Mouse (Mus musculus): ENCODE data around the gene Ylpm1.
A peak's percentile ranks its signal among the peaks of the same experiment; 100 is the strongest.

Ylpm1 gene

GRCm38 (mm10) chr12:84996083-84996496, at the start of gene Ylpm1:
TSS of gene Ylpm1 (plus strand) at chr12:84996321.
- peak; percentile 99 for ATAC-seq (ENCODE audit: insufficient number of reproducible peaks, low FRiP score, low TSS enrichment)

DNA sequence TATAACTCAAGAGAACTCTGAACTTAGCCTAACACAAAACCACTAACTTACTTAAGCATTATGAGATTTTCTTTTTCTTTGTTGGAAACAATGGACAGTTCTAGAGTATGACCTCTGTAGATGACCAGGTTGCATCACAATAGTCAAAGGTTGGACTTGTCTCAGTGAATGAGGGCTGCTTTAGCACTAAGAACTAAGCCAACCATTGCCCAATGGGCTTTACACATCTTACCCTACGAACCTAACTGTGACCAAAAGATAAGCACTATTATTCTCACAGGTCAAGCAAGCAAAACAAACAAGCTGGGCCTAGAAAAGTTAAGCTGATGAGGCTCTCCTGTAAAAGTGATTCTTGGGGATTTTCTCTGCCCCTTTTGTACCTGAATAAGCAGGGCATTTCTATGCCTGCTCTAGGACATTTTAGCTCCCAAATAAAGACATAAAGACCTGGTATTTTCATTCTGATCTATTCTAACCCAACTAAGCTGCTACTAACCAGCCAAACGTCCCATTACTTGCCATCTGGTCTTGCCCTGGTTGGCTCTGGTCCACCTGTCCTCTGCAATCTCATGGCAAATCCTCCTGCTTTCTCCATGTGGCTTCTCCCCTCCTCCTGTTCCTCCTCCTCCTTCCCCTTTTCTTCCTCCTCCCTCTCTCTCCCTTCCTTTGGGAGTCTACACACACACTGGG, 48.1 kb upstream of the Ylpm1 start:
- ATAC-seq (ENCODE audit: insufficient number of reproducible peaks, low FRiP score, low TSS enrichment): peak; percentile 79

- ATAC-seq (ENCODE audit: insufficient number of reproducible peaks, low FRiP score, low TSS enrichment): no peak
Measured at GRCm38 (mm10) chr12:84948584-84949285, 47.4 kb upstream of the Ylpm1 start.

GRCm38 (mm10) chr12:84950763-84951162, 45.4 kb upstream of the Ylpm1 start:
- no peak for ATAC-seq (ENCODE audit: insufficient number of reproducible peaks, low FRiP score, low TSS enrichment)

- no peak for ATAC-seq (ENCODE audit: insufficient number of reproducible peaks, low FRiP score, low TSS enrichment)
Measured at GRCm38 (mm10) chr12:84951531-84951930, 44.6 kb upstream of the Ylpm1 start.

GRCm38 (mm10) chr12:84952351-84952750, 43.8 kb upstream of the Ylpm1 start:
- ATAC-seq (ENCODE audit: insufficient number of reproducible peaks, low FRiP score, low TSS enrichment): no peak

DNA sequence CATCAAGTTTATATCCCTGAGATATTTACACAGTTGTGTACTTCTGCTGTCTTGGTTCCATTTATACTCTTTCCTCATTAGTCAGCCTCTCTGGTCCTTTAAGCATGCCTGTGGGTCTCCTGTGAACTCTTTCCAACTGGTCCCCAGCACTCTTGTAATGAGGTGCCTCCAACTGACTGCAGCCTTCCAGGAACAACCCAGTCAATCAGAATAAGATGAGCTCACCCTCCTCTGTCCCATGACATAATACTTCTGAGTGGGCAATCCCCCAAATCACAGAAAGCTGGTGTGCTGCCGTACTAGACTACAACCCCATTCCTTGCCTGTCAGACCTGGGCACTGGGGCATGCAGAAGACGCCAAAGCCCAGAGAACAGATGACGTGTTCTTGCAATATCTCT, 39.8 kb upstream of the Ylpm1 start:
- ATAC-seq (ENCODE audit: insufficient number of reproducible peaks, low FRiP score, low TSS enrichment): no peak

DNA sequence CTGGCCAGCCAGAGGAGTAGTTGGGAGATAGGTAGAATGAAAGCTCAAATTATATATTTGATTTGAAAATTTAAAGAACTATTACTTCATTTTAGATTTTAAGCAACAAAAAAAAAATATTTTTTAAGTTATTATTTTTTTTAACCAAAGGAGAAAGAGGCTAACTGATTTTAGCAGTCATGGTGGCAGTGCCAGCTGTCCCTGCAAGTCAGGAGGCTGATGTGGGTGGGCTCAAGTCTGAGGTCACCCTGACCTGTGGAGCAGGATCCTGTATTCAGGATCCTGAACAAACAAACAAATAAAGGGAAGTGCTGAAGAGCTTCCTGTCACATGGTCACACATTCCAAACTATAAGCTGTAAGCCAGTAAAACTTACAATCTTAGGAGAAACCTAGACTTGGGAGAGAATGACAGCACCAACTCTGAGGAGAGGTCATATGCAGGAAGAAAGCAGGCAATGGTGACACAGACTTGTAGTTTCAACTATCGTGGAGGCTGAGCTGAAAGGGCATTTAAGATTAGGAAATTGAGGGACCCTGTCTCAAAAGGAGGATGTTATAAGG, 37.2 kb upstream of the Ylpm1 start:
- no peak for ATAC-seq (ENCODE audit: insufficient number of reproducible peaks, low FRiP score, low TSS enrichment)

DNA sequence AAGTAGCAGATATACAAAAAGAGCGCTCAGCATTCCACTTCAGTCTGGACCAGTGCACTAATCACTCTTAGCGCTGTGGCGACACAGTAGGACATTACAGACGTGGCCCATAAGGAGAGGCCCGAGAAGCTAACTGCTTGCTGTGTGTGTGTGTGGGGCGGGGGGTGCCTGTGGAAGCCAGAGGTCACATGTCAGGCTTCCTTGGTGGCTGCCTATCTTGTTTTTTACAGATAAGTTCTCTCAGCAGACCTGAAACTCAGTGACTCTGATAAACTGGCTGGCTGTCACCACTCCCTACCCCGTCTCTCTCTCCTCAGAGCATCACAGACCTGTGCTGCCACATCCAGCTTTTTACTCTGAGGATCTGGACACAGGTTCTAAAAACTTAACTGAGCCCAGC, 33.5 kb upstream of the Ylpm1 start:
- no peak for ATAC-seq (ENCODE audit: insufficient number of reproducible peaks, low FRiP score, low TSS enrichment)

DNA sequence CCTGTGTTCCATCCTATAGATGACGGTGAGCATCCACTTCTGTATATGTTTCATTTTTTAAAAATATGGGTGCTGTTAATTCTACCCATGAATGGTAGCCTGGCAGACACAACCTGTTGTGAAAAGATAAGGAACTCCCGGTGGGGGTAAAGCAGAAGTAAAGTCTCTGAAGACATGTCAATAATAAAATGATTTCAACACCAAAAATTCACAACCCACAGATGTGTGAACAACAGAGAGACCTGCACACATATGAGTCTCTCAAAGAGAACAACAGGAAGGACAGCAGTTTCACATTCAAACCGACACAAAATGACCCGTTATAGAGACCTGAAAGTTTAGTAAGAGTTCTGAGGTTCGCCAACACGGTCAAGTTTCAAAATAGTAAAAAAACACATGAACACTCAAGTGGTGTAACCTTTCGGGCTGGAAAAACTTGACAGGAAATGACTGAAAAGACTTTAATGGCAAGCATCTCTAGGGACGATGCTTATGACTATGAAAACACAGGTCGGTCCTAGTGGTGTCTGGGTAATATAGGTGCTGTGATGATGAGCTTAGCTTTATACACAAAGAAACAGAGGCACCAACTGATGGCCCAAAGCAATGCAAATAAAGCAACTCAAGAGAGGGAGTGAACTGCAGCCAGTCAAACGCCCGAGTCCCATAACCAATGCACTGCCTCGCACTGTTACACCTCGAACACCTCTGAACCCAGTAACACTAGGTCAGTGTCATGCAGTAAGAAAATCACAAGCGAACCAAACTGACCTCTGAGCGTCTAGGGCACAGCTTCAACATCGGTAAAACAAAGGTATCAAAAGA, 27.1 kb upstream of the Ylpm1 start:
- ATAC-seq (ENCODE audit: insufficient number of reproducible peaks, low FRiP score, low TSS enrichment): no peak

- no peak for ATAC-seq (ENCODE audit: insufficient number of reproducible peaks, low FRiP score, low TSS enrichment)
Measured at GRCm38 (mm10) chr12:84969656-84970427, 26.3 kb upstream of the Ylpm1 start.

DNA sequence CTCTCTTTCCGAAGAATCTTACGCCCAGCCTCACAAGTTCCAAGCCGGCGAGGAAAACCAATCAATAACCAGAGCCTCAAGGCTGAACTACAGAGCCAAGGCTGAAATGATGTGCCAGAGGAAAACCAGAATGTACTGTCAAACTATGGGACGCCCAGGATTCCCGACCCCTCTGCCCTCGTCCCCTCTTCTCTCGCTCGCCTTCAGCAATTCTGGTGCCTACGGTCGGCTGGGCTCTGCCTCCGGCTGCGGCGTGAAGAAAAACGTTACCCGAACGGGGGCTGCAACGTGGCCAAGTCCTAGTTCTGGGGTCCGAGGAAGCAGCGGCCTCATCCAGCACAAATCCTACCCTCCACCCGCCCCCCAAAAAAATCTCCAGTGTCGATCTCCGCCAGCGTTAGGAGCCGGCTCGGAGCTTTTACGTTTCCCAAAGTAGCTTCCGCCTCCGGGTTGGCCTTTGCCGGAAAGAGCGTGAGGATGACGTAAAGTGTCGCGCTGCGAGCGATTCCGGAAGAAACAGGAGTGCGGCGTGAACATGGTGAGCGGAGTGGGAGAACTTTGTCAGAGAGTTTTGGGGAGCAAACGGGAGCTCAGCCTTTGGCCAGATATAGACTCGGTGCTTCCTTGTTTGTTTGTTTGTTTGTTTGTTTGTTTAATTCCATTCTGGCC, 25.6 kb upstream of the Ylpm1 start, which contains the start of the genes Fcf1 and Arel1:
Gene Fcf1, plus strand, starts transcription at position 470 of the 669 bp plus-strand sequence.
Gene Arel1, minus strand, starts transcription at position 473 of the 669 bp plus-strand sequence.
- peak; percentile 61; the same call in 1 of the 2 replicates for ATAC-seq (ENCODE audit: insufficient number of reproducible peaks, low FRiP score, low TSS enrichment)

GRCm38 (mm10) chr12:84979264-84979862, 16.8 kb upstream of the Ylpm1 start:
- ATAC-seq (ENCODE audit: insufficient number of reproducible peaks, low FRiP score, low TSS enrichment): no peak

DNA sequence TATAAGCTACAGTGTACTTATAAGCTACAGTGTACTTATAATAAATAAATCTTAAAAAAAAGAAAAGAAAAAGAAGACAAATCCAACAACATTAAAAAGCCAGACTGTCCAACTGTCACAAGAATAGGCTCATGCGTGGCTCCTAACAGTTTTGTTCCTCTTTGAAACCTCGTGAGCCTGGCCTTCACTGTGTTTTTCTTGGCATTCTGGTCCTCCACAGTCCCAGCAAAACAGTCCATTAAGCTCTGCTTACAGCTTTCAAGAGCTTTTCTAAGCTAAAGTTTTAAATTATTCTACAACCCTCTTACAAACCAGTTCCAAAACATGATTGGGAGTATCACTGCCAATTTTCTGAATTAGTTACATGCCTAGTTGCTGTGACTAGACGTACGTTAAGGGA, 6.7 kb upstream of the Ylpm1 start:
- ATAC-seq (ENCODE audit: insufficient number of reproducible peaks, low FRiP score, low TSS enrichment): no peak

GRCm38 (mm10) chr12:84995112-84995761, 884 bp upstream of the Ylpm1 start:
- no peak for ATAC-seq (ENCODE audit: insufficient number of reproducible peaks, low FRiP score, low TSS enrichment)

DNA sequence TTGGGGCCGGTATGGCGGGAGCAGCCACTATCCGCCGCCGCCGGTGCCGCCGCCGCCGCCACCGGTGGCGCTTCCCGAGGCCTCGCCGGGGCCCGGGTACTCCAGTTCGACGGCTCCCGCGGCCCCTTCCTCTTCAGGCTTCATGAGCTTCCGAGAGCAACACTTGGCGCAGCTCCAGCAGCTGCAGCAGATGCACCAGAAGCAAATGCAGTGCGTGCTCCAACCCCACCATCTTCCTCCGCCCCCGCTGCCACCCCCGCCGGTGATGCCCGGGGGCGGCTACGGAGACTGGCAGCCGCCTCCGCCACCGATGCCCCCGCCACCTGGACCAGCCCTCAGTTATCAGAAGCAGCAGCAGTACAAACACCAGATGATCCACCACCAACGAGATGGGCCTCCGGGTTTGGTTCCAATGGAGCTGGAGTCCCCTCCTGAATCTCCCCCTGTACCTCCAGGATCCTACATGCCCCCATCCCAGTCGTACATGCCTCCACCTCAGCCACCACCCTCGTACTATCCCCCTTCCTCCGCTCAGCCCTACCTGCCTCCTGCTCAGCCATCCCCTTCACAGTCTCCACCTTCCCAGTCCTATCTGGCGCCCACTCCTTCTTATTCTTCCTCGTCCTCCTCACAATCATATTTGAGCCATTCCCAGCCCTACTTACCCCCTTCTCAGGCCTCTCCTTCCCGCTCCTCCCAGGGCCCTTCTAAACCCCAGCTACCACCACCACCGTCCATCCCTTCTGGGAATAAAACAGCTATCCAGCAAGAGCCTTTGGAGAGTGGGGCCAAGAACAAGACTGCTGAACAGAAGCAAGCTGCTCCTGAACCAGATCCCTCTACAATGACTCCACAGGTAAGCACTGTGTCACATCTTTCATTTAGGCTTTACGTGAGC, 629 bp downstream of the Ylpm1 start:
- peak; percentile 60; the same call in 1 of the 2 replicates for ATAC-seq (ENCODE audit: insufficient number of reproducible peaks, low FRiP score, low TSS enrichment)

DNA sequence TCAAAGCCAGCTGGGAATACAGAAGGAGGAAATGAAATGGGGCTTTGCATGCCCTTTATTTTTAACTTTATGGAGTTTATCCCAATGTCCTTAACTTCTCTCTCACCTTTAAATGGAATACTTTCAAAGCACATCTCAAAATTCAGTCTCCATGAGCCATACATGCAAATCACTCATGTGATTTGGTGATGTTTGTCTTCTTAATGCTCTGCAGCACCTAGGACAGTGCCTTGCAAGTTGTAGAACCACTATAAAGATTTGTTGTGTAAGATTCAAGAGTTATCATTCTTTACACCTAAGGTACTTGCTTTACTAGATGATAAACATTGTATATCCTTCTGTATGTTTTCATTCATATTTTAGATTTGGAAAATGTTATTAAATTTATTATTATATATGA, 2.9 kb downstream of the Ylpm1 start:
- ATAC-seq (ENCODE audit: insufficient number of reproducible peaks, low FRiP score, low TSS enrichment): no peak

Measured in cerebellum, adult (tissue).